Mouse (Mus musculus) heart, adult 2 months (tissue): Measurements from ENCODE around the gene Smco3. TPM values are rescaled to one million over a fixed set of nuclear protein-coding genes. Genes with fewer than 3 reads are reported as not detected.

Experiments used
- DNase-seq, 2 experiments: peaks; one replicate each; pipeline ENCODE4 v3.0.0; 2021
- H3K27ac ChIP-seq: fragments of 200-600 bp; 2 replicates; pipeline ENCODE4 v1.8.1; 2022
- H3K27me3 ChIP-seq: fragments of 200-500 bp; 2 replicates; pipeline ENCODE4 v1.6.1; 2012; ENCODE audit warnings: mild to moderate bottlenecking, low read length, inconsistent platforms, mixed read lengths; ENCODE audit not compliant: control insufficient read depth, insufficient read depth
- H3K36me3 ChIP-seq: fragments of 200-500 bp; 2 replicates; pipeline ENCODE4 v1.6.1; 2012; ENCODE audit warnings: low read length, inconsistent platforms; ENCODE audit not compliant: control insufficient read depth, insufficient read depth
- H3K4me1 ChIP-seq: fragments of 200-500 bp; 2 replicates; pipeline ENCODE4 v1.6.1; 2011; ENCODE audit warnings: low read length; ENCODE audit not compliant: control insufficient read depth, insufficient read depth
- H3K4me3 ChIP-seq: fragments of 200-600 bp; 2 replicates; pipeline ENCODE4 v1.8.1; 2022
- H3K79me2 ChIP-seq: fragments of 200-500 bp; replicated peaks from 2 replicates; pipeline ENCODE4 v1.6.1; 2012; ENCODE audit warnings: mild to moderate bottlenecking, inconsistent platforms, low read length, moderate library complexity, mixed read lengths; ENCODE audit not compliant: control insufficient read depth, insufficient read depth
- H3K9ac ChIP-seq: fragments of 200-500 bp; 2 replicates; pipeline ENCODE4 v1.6.1; 2012; ENCODE audit warnings: low read depth, mild to moderate bottlenecking, control low read depth, inconsistent platforms, low read length, mixed read lengths
- CTCF ChIP-seq: fragments of 200-600 bp; IDR thresholded peaks from 2 replicates; pipeline ENCODE4 v1.8.1; 2022; ENCODE audit warnings: antibody characterized with exemption, mild to moderate bottlenecking, moderate library complexity
- EP300 ChIP-seq: fragments of 200-500 bp; IDR thresholded peaks from 2 replicates; pipeline ENCODE4 v1.6.1; 2011; ENCODE audit warnings: low read depth, low read length, control low read depth; ENCODE audit not compliant: insufficient read depth
- POLR2A ChIP-seq: fragments of 200-500 bp; IDR thresholded peaks from 2 replicates; pipeline ENCODE4 v1.6.1; 2011; ENCODE audit warnings: mild to moderate bottlenecking, low read depth, low read length, control low read depth; ENCODE audit not compliant: insufficient read depth
- WGBS: fragments of 180-500 bp; shearing (Covaris S2); methylation state at CpG from one replicate; pipeline ENCODE4 v1.1.7; 2018; 5-methylcytosine and 5-hydroxymethylcytosine counted together
- intact Hi-C: fragments of 180-260 bp; cut with DNase I; formaldehyde crosslinking; loops from one replicate; pipeline ENCODE4 v1.15.1; 2025
- polyA plus RNA-seq: library from polyadenylated mRNA; depleted of rRNA; stranded (reverse); fragments of >200 nt; gene quantifications from 2 replicates; pipeline ENCODE4 v1.2.3, GENCODE M21; 2012
- total RNA-seq, 2 experiments: library from RNA; stranded (reverse); gene quantifications; 2 replicates each; pipeline ENCODE4 v1.2.3; 2021

The Smco3 gene
- total and polyA plus RNA-seq, 3 experiments = 0.04 TPM; not detected in 2

GRCm38 (mm10) chr6:136795850-136796249 lies 39.4 kb downstream of the Smco3 start:
- no peak for DNase-seq
- Histone ChIP-seq H3K27me3 (no peaks in the 10 kb centered on the region), H3K9ac (no peak overlapping the region), H3K79me2 (no peaks in the 10 kb centered on the region), H3K4me3 (no peak overlapping the region), H3K36me3 (no peaks in the 10 kb centered on the region), H3K4me1 (no peaks in the 10 kb centered on the region), H3K27ac (no peak overlapping the region)
- WGBS = 68% methylated on average over 6 of the region's 6 CpGs
- intact Hi-C loops = no loop called here
- no peak for TF ChIP-seq EP300
- no peak for TF ChIP-seq POLR2A
- TF ChIP-seq CTCF = no peak

- intact Hi-C loops = no loop called here
- no peaks in the 10 kb centered on the region for H3K4me1 ChIP-seq
- H3K4me3 ChIP-seq = no peak overlapping the region
- no peak for DNase-seq
- no peak overlapping the region for H3K27ac ChIP-seq
- H3K79me2 ChIP-seq = no peaks in the 10 kb centered on the region
- 70% methylated on average over 1 of the region's 1 CpGs for WGBS
- H3K9ac ChIP-seq = no peak overlapping the region
- no peaks in the 10 kb centered on the region for H3K27me3 ChIP-seq
- H3K36me3 ChIP-seq = no peaks in the 10 kb centered on the region
- TF ChIP-seq CTCF = no peak
- no peak for TF ChIP-seq EP300
- no peak for TF ChIP-seq POLR2A
These were observed 40.1 kb downstream of the Smco3 start for GRCm38 (mm10) chr6:136795110-136795509.

DNA sequence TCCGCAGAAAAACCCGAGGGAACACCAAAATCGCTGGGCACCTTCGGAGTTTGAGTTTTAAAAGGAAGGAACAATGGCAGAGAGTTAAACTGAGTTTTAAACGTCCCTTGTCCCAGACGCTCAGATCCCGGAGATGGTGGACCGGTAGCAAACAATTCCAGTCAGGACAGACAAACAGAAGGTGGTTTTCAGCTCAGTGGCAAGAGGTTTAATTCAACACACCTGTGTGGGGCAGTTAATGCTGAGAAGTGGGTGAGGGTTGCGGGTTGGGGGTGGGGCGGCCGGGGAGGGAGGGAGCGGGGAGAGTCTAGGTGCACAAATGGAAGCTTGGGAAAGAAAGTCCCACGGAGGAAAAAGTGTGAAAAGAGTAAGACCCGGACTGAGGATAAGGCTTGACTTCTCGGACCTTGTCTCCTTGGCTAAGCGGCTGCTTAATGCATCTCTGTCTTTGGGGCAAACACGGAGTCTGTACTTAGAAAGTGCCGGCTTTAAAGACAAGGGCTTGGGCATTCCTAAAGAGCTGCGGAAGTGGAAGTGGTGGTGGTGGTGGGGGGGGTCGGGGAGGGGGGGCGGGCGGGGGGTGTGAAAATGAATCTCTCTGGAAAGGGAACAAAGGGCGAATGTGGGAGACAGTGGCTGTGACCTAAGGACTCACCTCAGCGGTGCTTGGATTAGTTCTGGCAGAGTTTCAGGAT lies 41.3 kb downstream of the Smco3 start:
- no peak overlapping the region for H3K9ac ChIP-seq
- no peaks in the 10 kb centered on the region for H3K79me2 ChIP-seq
- no peak overlapping the region for H3K27ac ChIP-seq
- no peaks in the 10 kb centered on the region for H3K27me3 ChIP-seq
- TF ChIP-seq EP300 = no peak
- no peak for TF ChIP-seq POLR2A
- no peak for TF ChIP-seq CTCF
- no peak for DNase-seq
- H3K4me3 ChIP-seq = peak overlapping the region; percentile 3; the same call in 1 of the 2 replicates
- WGBS = 3% methylated on average over 23 of the region's 24 CpGs
- intact Hi-C loops = no loop called here
- no peaks in the 10 kb centered on the region for H3K36me3 ChIP-seq
- H3K4me1 ChIP-seq = peaks cover 3% of the 10 kb centered on the region

- H3K79me2 ChIP-seq = no peaks in the 10 kb centered on the region
- no peak overlapping the region for H3K4me3 ChIP-seq
- no peak overlapping the region for H3K27ac ChIP-seq
- H3K36me3 ChIP-seq = no peaks in the 10 kb centered on the region
- intact Hi-C loops = no loop called here
- H3K27me3 ChIP-seq = no peaks in the 10 kb centered on the region
- no peak for DNase-seq
- no peak overlapping the region for H3K9ac ChIP-seq
- H3K4me1 ChIP-seq = peaks cover 3% of the 10 kb centered on the region
- 39% methylated on average over 16 of the region's 16 CpGs for WGBS
- TF ChIP-seq EP300 = no peak
These were observed 42.1 kb downstream of the Smco3 start for GRCm38 (mm10) chr6:136792884-136793758.

DNA sequence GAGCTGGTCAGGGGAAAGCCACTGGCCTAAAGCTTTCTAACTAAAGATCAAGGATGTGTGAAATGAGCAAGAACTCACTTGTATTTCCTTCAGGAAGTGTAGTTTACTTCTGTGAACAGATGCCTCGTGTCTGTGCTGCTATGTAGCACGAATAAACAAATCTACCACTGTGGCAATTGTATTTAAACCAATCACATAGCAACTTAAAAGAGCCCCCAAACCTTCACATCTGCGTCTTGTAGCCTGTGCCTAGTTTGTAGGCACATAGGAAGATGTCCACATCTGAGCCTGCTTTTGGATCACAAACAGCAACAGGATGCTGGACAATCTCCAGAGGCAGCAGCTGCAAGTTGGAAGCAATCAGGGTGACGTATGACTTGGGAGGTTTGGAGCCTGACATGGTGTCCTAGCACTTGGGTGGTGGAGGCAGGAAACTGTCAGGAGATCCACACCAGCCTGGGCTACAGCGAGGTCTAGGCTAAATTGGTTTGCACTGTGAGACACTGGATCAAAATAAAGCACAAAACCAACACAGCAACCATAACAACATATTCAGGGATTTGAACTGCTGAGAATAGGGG lies 45.8 kb downstream of the Smco3 start:
- Histone ChIP-seq H3K36me3 (no peaks in the 10 kb centered on the region), H3K9ac (no peak overlapping the region), H3K4me3 (no peak overlapping the region), H3K27me3 (no peaks in the 10 kb centered on the region), H3K27ac (peak overlapping the region; percentile 61), H3K4me1 (peaks cover 3% of the 10 kb centered on the region), H3K79me2 (no peaks in the 10 kb centered on the region)
- intact Hi-C loops = no loop called here
- DNase-seq = peak; percentile 79 to 81
- TF ChIP-seq CTCF = no peak
- TF ChIP-seq EP300 = 0 out of 2 replicates have a peak, but pooled peaks have one; percentile 62
- WGBS = 29% methylated on average over 5 of the region's 5 CpGs

- Histone ChIP-seq H3K9ac (no peak overlapping the region), H3K27me3 (no peaks in the 10 kb centered on the region)
- WGBS = 85% methylated on average over 9 of the region's 9 CpGs
These were observed 52.5 kb downstream of the Smco3 start for GRCm38 (mm10) chr6:136782761-136783160.

More at GRCm38 (mm10) chr6:136782761-136783160, 52.5 kb downstream of the Smco3 start:
- H3K36me3 ChIP-seq = no peaks in the 10 kb centered on the region
- H3K4me1 ChIP-seq = no peaks in the 10 kb centered on the region
- H3K79me2 ChIP-seq = no peaks in the 10 kb centered on the region
- no peak overlapping the region for H3K27ac ChIP-seq
- no peak for TF ChIP-seq EP300
- no peak for TF ChIP-seq CTCF
- TF ChIP-seq POLR2A = no peak
- intact Hi-C loops = no loop called here
- DNase-seq = no peak
- H3K4me3 ChIP-seq = no peak overlapping the region
